Mouse (Mus musculus): ENCODE results near the gene Cpa4. TPM values are rescaled to one million over a fixed set of nuclear protein-coding genes. Genes with fewer than 3 reads are reported as not detected.

Cpa4 gene
- polyA plus RNA-seq, 1 experiment, result not detected

- TF ChIP-seq GATA1 (IDR thresholded peaks at IDR 0.05; ENCODE audit: low read length), result no peak
Observed at GRCm38 (mm10) chr6:30547656-30548306, 20.4 kb upstream of the Cpa4 start.

- no peak for TF ChIP-seq GATA1 (IDR thresholded peaks at IDR 0.05; ENCODE audit: low read length)
Observed at GRCm38 (mm10) chr6:30549231-30549761, 18.9 kb upstream of the Cpa4 start.

- TF ChIP-seq GATA1 (IDR thresholded peaks at IDR 0.05; ENCODE audit: low read length), result no peak
Observed at GRCm38 (mm10) chr6:30550496-30551192, 17.5 kb upstream of the Cpa4 start.

- TF ChIP-seq GATA1 (IDR thresholded peaks at IDR 0.05; ENCODE audit: low read length), result no peak
Observed at GRCm38 (mm10) chr6:30551193-30551515, 17.0 kb upstream of the Cpa4 start.

GRCm38 (mm10) chr6:30551644-30552580 lies 16.3 kb upstream of the Cpa4 start:
- TF ChIP-seq GATA1 (IDR thresholded peaks at IDR 0.05; ENCODE audit: low read length), result no peak

GRCm38 (mm10) chr6:30552628-30553027 lies 15.5 kb upstream of the Cpa4 start:
- no peak for TF ChIP-seq GATA1 (IDR thresholded peaks at IDR 0.05; ENCODE audit: low read length)

GRCm38 (mm10) chr6:30553381-30554010 lies 14.7 kb upstream of the Cpa4 start:
- no peak for TF ChIP-seq GATA1 (IDR thresholded peaks at IDR 0.05; ENCODE audit: low read length)

GRCm38 (mm10) chr6:30554092-30554491 lies 14.1 kb upstream of the Cpa4 start:
- TF ChIP-seq GATA1 (IDR thresholded peaks at IDR 0.05; ENCODE audit: low read length), result no peak

GRCm38 (mm10) chr6:30554621-30555170 lies 13.5 kb upstream of the Cpa4 start:
- TF ChIP-seq GATA1 (IDR thresholded peaks at IDR 0.05; ENCODE audit: low read length), result no peak

- TF ChIP-seq GATA1 (IDR thresholded peaks at IDR 0.05; ENCODE audit: low read length), result no peak
Observed at GRCm38 (mm10) chr6:30556080-30556479, 12.1 kb upstream of the Cpa4 start.

GRCm38 (mm10) chr6:30559726-30560125 lies 8.4 kb upstream of the Cpa4 start:
- TF ChIP-seq GATA1 (IDR thresholded peaks at IDR 0.05; ENCODE audit: low read length), result no peak

- no peak for TF ChIP-seq GATA1 (IDR thresholded peaks at IDR 0.05; ENCODE audit: low read length)
Observed at GRCm38 (mm10) chr6:30562132-30562531, 6.0 kb upstream of the Cpa4 start.

GRCm38 (mm10) chr6:30563575-30563974 lies 4.6 kb upstream of the Cpa4 start:
- no peak for TF ChIP-seq GATA1 (IDR thresholded peaks at IDR 0.05; ENCODE audit: low read length)

GRCm38 (mm10) chr6:30564051-30564450 lies 4.1 kb upstream of the Cpa4 start:
- TF ChIP-seq GATA1 (IDR thresholded peaks at IDR 0.05; ENCODE audit: low read length), result no peak

- TF ChIP-seq GATA1 (IDR thresholded peaks at IDR 0.05; ENCODE audit: low read length), result no peak
Observed at GRCm38 (mm10) chr6:30569331-30569730, 1.2 kb downstream of the Cpa4 start.

Measured in G1E-ER4 (cell line).